Mouse (Mus musculus) midbrain, embryonic 10.5 days (tissue): ENCODE results near the gene Pdlim7. TPM values are rescaled to one million over a fixed set of nuclear protein-coding genes. Genes with fewer than 3 reads are reported as not detected.

Source experiments
- DNase-seq: peaks from one replicate; pipeline ENCODE4 v3.0.0-alpha.2; 2017; ENCODE audit warnings: low spot score
- H3K27ac ChIP-seq: fragments of 300-500 bp; sonication (generic); replicated peaks from 2 replicates; pipeline ENCODE4 v1.5.1; 2016; ENCODE audit warnings: mild to moderate bottlenecking
- H3K27me3 ChIP-seq: fragments of 300-500 bp; sonication (generic); 2 replicates; pipeline ENCODE4 v1.6.1; 2016; ENCODE audit warnings: low read depth, mild to moderate bottlenecking; ENCODE audit not compliant: poor library complexity, severe bottlenecking
- H3K36me3 ChIP-seq: fragments of 300-500 bp; sonication (generic); 2 replicates; pipeline ENCODE4 v1.6.1; 2016; ENCODE audit warnings: mild to moderate bottlenecking, moderate library complexity
- H3K4me1 ChIP-seq: fragments of 300-500 bp; sonication (generic); 2 replicates; pipeline ENCODE4 v1.6.1; 2016
- H3K4me3 ChIP-seq: fragments of 300-500 bp; sonication (generic); 2 replicates; pipeline ENCODE4 v1.5.1; 2016; ENCODE audit warnings: mild to moderate bottlenecking, moderate library complexity
- H3K9me3 ChIP-seq: fragments of 300-500 bp; sonication (generic); replicated peaks from 2 replicates; pipeline ENCODE4 v1.6.1; 2016; ENCODE audit warnings: mild to moderate bottlenecking
- WGBS: fragments of 180-500 bp; shearing (Covaris S2); methylation state at CpG from one replicate; pipeline ENCODE4 v1.1.7; 2016; 5-methylcytosine and 5-hydroxymethylcytosine counted together
- microRNA-seq: library from miRNA; unstranded; fragments of <30 nt; microRNA quantifications from one replicate; pipeline ENCODE4, GENCODE M21; 2017
- polyA plus RNA-seq: library from polyadenylated mRNA; unstranded; fragments of >200 nt; fragmentation: Nextera tagmentation; extraction: Ambion mirVana; gene quantifications from 2 replicates; pipeline ENCODE4 v1.2.1, GENCODE M21; 2016

Pdlim7 gene
- polyA plus RNA-seq, 1 experiment from 2014 or later = 191 TPM

- Histone ChIP-seq H3K36me3 (peaks cover 51% of the 10 kb centered on the region), H3K27me3 (no peaks in the 10 kb centered on the region), H3K9me3 (no peaks in the 10 kb centered on the region), H3K4me1 (peaks cover 37% of the 10 kb centered on the region), H3K27ac (no peak overlapping the region), H3K4me3 (no peak overlapping the region)
- DNase-seq = no peak
- 95% methylated on average over 5 of the region's 5 CpGs for WGBS
Observed at GRCm38 (mm10) chr13:55448131-55448530, 65.3 kb downstream of the Pdlim7 start.

- DNase-seq = no peak
- no peaks in the 10 kb centered on the region for H3K9me3 ChIP-seq
- peaks cover 37% of the 10 kb centered on the region for H3K4me1 ChIP-seq
- H3K27me3 ChIP-seq = no peaks in the 10 kb centered on the region
- no peak overlapping the region for H3K27ac ChIP-seq
- no peak overlapping the region for H3K4me3 ChIP-seq
- peaks cover 45% of the 10 kb centered on the region for H3K36me3 ChIP-seq
- WGBS = 78% methylated on average over 3 of the region's 3 CpGs
Observed at GRCm38 (mm10) chr13:55447543-55447943, 65.9 kb downstream of the Pdlim7 start.

- Histone ChIP-seq H3K36me3 (peaks cover 36% of the 10 kb centered on the region), H3K4me3 (peak overlapping the region; percentile 93), H3K4me1 (peaks cover 37% of the 10 kb centered on the region), H3K27me3 (no peaks in the 10 kb centered on the region), H3K27ac (peak overlapping the region; percentile 98), H3K9me3 (no peaks in the 10 kb centered on the region)
- no peak for DNase-seq
- whole genome bisulfite sequencing = 83% methylated on average over 6 of the region's 6 CpGs
Observed at GRCm38 (mm10) chr13:55446483-55447105, 66.9 kb downstream of the Pdlim7 start.

Small RNA genes within 50 kb of the gene (microRNA-seq; reads per million reads assigned to microRNA genes)
- gene Mir6943 (not detected), gene Mir6944 (109 reads per million, percentile 52 among the genes with 10 or more reads in this experiment), gene Mir6945 (1.8 reads per million)

Other genes with a start within 250 kb of the Pdlim7 start
- 494 and 539 TPM in 2 replicates for gene Prelid1, start 193.2 kb downstream of the Pdlim7 start, polyA plus RNA-seq
- 72.7 and 82.3 TPM in 2 replicates for gene Rab24, start 191.7 kb downstream of the Pdlim7 start, polyA plus RNA-seq
- gene Mxd3, start 183.9 kb downstream of the Pdlim7 start, polyA plus RNA-seq = 24.2 and 28.1 TPM in 2 replicates
- 105 and 107 TPM in 2 replicates for gene Lman2, start 150.9 kb downstream of the Pdlim7 start, polyA plus RNA-seq
- gene Rgs14, start 143.9 kb downstream of the Pdlim7 start, polyA plus RNA-seq = 0.41 and 0.52 TPM in 2 replicates
- not detected in 2 replicates for gene Slc34a1, start 115.5 kb downstream of the Pdlim7 start, polyA plus RNA-seq
- not detected in 2 replicates for gene Pfn3, start 98.4 kb downstream of the Pdlim7 start, polyA plus RNA-seq
- gene F12, start 86.9 kb downstream of the Pdlim7 start, polyA plus RNA-seq = 0.14 TPM in 1 of 2 replicates, not detected in the other
- 41.8 and 51.4 TPM in 2 replicates for gene Grk6, start 68.6 kb downstream of the Pdlim7 start, polyA plus RNA-seq
- 0.69 and 0.87 TPM in 2 replicates for gene Prr7, start 49.4 kb downstream of the Pdlim7 start, polyA plus RNA-seq
- gene Dbn1, start 25.6 kb downstream of the Pdlim7 start, polyA plus RNA-seq = 381 and 466 TPM in 2 replicates
- 3.1 and 3.6 TPM in 2 replicates for gene Dok3, start 15.6 kb upstream of the Pdlim7 start, polyA plus RNA-seq
- 86.3 and 92.0 TPM in 2 replicates for gene Ddx41, start 23.0 kb upstream of the Pdlim7 start, polyA plus RNA-seq
- gene Fam193b, start 57.4 kb upstream of the Pdlim7 start, polyA plus RNA-seq = 56.7 and 63.1 TPM in 2 replicates
- gene Tmed9, start 60.1 kb upstream of the Pdlim7 start, polyA plus RNA-seq = 114 and 126 TPM in 2 replicates
- 30.5 and 37.6 TPM in 2 replicates for gene B4galt7, start 86.2 kb upstream of the Pdlim7 start, polyA plus RNA-seq
- gene Caml, start 109.3 kb upstream of the Pdlim7 start, polyA plus RNA-seq = 59.1 and 60.8 TPM in 2 replicates
- gene Ddx46, start 121.4 kb upstream of the Pdlim7 start, polyA plus RNA-seq = 37.3 and 41.4 TPM in 2 replicates
- 48.3 and 52.1 TPM in 2 replicates for gene B230219D22Rik, start 179.4 kb upstream of the Pdlim7 start, polyA plus RNA-seq
- gene Txndc15, start 201.0 kb upstream of the Pdlim7 start, polyA plus RNA-seq = 77.6 and 84.3 TPM in 2 replicates
- gene Pcbd2, start 213.7 kb upstream of the Pdlim7 start, polyA plus RNA-seq = 33.8 and 34.8 TPM in 2 replicates